Mouse (Mus musculus) brain, embryonic 14.5 days (tissue): ENCODE data around the gene Fam69a. TPM values are rescaled to one million over a fixed set of nuclear protein-coding genes. Genes with fewer than 3 reads are reported as not detected.
A peak's percentile ranks its signal among the peaks of the same experiment; 100 is the strongest.

Experiments
- DNase-seq: peaks from one replicate; pipeline ENCODE4 v3.0.0-alpha.2; 2011; ENCODE audit warnings: low read depth
- CTCF ChIP-seq: fragments of 200-500 bp; IDR thresholded peaks from 2 replicates; pipeline ENCODE4 v1.5.1; 2012; ENCODE audit warnings: inconsistent platforms, mild to moderate bottlenecking, moderate library complexity, borderline replicate concordance; ENCODE audit not compliant: insufficient read depth, insufficient read length; ENCODE audit errors: extremely low read depth
- POLR2A ChIP-seq: fragments of 200-500 bp; IDR thresholded peaks from 2 replicates; pipeline ENCODE4 v1.6.1; 2012; ENCODE audit warnings: mild to moderate bottlenecking, inconsistent platforms, borderline replicate concordance; ENCODE audit not compliant: poor library complexity, insufficient read depth, insufficient read length, severe bottlenecking; ENCODE audit errors: extremely low read depth
- polyA plus RNA-seq: library from polyadenylated mRNA; depleted of rRNA; stranded (reverse); fragments of >200 nt; gene quantifications from 2 replicates; pipeline ENCODE4 v1.2.3, GENCODE M21; 2012

Fam69a gene
- polyA plus RNA-seq, 1 experiment, result 18.9 TPM

DNA sequence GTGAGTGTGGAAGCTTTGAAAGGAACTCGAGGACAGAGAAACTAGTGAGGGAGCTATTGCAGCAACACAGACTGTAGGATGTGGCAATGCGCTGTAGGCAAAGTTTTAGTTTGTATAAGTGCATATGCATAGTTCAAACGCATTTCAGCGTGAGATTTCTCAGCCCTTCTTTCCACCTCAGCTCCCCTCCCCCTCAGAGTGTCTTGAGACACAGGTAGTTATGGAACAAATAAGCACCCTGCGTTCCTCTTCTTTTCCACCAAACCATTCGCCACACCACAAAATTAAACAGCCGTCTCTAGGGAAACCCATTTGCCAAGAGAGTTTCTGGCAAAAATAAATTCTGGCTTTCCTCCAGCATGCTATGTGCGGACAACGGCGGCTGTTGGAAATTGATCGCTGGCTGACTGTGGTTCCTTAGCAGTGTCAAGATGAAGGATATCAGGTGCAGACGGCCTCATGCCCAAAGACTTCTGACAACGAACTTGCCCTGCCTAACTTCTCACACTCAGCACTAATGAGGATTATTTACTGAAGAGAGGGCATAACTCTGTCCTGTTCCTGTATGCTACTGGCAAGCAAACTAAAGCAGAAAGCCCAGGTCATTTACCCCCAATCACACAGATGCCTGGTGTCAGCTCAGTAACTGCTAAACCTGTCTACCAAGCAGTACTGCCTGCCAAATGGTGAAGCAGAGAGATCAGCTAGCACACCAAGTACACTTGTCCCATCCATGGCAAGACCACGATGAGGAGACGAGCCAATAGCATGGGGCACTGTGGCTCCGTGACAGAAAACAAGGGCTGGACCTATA is 25.2 kb downstream of the Fam69a start:
- no peak for TF ChIP-seq CTCF
- no peak for TF ChIP-seq POLR2A
- peak; percentile 71 for DNase-seq

GRCm38 (mm10) chr5:107960532-107961202 is 26.2 kb downstream of the Fam69a start:
- TF ChIP-seq CTCF (no peak), POLR2A (no peak)
- peak; percentile 24 for DNase-seq

DNA sequence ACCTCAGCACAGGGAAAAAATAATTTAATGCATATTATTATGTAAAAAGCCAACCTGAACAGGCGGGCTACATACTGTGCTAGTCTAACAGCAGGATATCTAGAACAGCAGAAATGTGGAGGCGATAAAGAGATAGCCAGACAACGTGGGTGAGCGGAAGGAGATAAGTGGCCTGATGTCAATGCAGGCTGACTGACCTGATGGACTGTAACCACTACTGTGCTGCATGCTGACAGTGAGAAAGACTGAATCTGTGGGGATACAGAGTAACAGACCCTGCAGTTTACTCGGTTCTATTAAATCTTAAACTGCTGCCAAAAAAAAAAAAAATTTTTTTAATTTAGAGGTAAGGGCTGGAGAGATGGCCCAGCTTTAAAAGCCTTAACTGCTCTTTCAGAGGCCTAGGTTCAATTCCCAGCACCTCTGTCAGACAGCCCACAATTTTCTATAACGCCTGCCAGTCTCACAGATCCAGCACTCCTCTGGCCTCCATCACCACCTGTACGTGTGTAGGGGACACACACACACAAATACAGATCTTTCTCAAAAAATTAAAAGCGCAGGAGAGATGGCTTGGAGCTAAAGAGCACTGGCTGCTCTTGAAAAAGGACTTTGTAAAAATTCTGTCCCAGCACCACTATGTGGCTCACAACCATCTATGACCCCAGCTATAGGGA is 27.1 kb downstream of the Fam69a start:
- no peak for TF ChIP-seq CTCF
- no peak for DNase-seq

DNA sequence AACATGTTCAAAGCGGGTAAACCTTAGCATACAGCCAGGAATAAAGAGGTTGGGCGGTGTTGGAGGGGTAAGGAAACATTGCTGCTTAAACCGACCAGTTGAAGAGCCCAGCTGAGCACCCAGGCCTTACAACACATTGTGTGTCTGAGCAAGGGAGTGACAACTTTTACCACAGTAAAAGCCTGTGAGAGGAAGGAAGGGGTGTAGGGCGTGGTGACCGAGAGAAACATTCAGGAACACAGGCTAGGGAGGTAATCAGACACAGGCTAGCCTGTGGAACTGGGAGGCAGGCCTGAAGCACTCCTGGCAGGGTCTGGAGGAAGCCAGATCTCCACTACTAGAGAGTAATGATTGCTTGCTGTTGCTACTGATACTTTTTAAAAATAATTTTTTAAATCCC is 36.2 kb downstream of the Fam69a start:
- TF ChIP-seq CTCF (no peak), POLR2A (no peak)
- DNase-seq, result no peak

- DNase-seq, result no peak
- no peak for TF ChIP-seq POLR2A
- TF ChIP-seq CTCF, result no peak
These were observed 37.3 kb downstream of the Fam69a start for GRCm38 (mm10) chr5:107949607-107950006.

DNA sequence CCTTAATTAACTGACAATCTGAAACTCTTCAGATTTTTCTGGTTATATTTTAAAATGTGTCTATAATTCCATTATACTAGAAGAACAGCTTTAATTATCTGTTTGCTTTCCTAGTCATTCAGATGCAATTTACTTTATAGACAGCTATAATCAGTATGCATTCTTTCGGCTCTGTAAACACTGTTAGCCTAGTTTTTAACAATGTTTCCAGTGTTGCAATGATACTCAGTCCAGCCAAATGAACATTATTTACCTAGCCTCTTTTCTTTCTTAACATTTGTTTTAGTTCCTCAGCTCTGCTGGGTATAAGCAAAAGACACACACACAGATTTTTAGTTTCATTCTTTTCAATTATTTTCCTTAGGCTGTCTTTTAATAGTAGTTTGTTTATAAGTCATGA is 38.0 kb downstream of the Fam69a start:
- TF ChIP-seq POLR2A (no peak), CTCF (no peak)
- DNase-seq, result no peak

DNA sequence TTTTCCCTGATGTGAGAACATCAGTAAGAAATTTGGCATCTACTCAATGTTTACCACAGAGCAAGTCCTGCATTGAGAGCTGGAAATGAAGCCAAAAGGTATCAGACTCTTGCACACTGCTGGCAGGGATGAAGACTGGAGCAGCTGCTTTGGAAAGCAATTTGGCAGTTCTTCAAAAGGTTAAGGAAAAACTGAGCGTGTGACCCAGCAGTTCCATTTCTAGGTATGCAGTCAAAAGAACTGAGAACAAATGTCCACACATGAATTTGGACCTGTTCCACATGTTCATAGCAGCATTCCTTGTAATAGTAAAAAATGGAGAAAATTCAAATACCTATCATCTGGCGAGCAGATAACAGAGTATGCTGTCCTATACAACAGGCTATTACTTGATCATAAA is 39.3 kb downstream of the Fam69a start:
- no peak for TF ChIP-seq POLR2A
- TF ChIP-seq CTCF, result no peak
- DNase-seq, result peak; percentile 75

GRCm38 (mm10) chr5:107946475-107946874 is 40.4 kb downstream of the Fam69a start:
- no peak for DNase-seq
- TF ChIP-seq CTCF (no peak), POLR2A (no peak)

- TF ChIP-seq CTCF, result no peak
- no peak for TF ChIP-seq POLR2A
- DNase-seq, result no peak
These were observed 43.4 kb downstream of the Fam69a start for GRCm38 (mm10) chr5:107943526-107943925.

DNA sequence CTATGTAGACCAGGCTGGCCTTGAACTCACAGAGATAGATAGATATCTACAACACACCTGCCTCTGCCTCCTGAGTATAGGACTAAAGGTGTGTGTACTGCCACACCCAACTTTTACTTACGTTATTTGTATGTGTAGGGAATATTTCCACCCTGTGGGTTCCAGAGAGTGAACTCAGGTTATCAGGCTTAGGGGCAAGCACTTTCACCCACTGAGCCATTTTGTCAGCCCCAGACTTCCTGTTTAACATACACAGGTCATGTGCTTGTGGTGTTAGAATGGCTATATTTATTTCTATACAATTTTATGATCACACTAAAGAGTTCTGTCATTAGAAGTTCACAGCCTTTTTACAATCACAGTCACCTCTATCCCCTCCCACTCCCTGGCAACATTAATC is 43.9 kb downstream of the Fam69a start:
- TF ChIP-seq CTCF, result no peak
- TF ChIP-seq POLR2A, result no peak
- DNase-seq, result no peak

GRCm38 (mm10) chr5:107941222-107941621 is 45.7 kb downstream of the Fam69a start:
- no peak for TF ChIP-seq CTCF
- TF ChIP-seq POLR2A, result no peak
- peak; percentile 53 for DNase-seq
